Mouse (Mus musculus) lung, embryonic 15.5 days (tissue): Measurements from ENCODE around the gene Myh13. TPM values are rescaled to one million over a fixed set of nuclear protein-coding genes. Genes with fewer than 3 reads are reported as not detected.

Experiments used
- ATAC-seq: fragments of 200-750 bp; cut with Nextera tagmentation; 2 replicates; pipeline ENCODE4 v1.8.0; 2017; ENCODE audit warnings: moderate number of reproducible peaks, borderline replicate concordance; ENCODE audit not compliant: low FRiP score, low TSS enrichment; ENCODE audit errors: extremely low read depth
- H3K27ac ChIP-seq: fragments of 300-500 bp; sonication (generic); 2 replicates; pipeline ENCODE4 v1.5.1; 2015; ENCODE audit warnings: moderate library complexity, mild to moderate bottlenecking, inconsistent platforms
- H3K27me3 ChIP-seq: fragments of 300-500 bp; sonication (generic); 2 replicates; pipeline ENCODE4 v1.6.1; 2015; ENCODE audit warnings: inconsistent platforms
- H3K36me3 ChIP-seq: fragments of 300-500 bp; sonication (generic); 2 replicates; pipeline ENCODE4 v1.6.1; 2015; ENCODE audit warnings: inconsistent platforms
- H3K4me1 ChIP-seq: fragments of 300-500 bp; sonication (generic); 2 replicates; pipeline ENCODE4 v1.6.1; 2015; ENCODE audit warnings: inconsistent platforms
- H3K4me2 ChIP-seq: fragments of 300-500 bp; sonication (generic); 2 replicates; pipeline ENCODE4 v1.6.1; 2015; ENCODE audit warnings: inconsistent platforms, mild to moderate bottlenecking, moderate library complexity
- H3K4me3 ChIP-seq: fragments of 300-500 bp; sonication (generic); 2 replicates; pipeline ENCODE4 v1.5.1; 2015; ENCODE audit warnings: mild to moderate bottlenecking, inconsistent platforms
- H3K9ac ChIP-seq: fragments of 300-500 bp; sonication (generic); 2 replicates; pipeline ENCODE4 v1.6.1; 2015; ENCODE audit warnings: inconsistent platforms
- H3K9me3 ChIP-seq: fragments of 300-500 bp; sonication (generic); 2 replicates; pipeline ENCODE4 v1.6.1; 2016; ENCODE audit warnings: inconsistent platforms
- WGBS: fragments of 180-500 bp; shearing (Covaris S2); methylation state at CpG from one replicate; pipeline ENCODE4 v1.1.7; 2015; 5-methylcytosine and 5-hydroxymethylcytosine counted together
- polyA plus RNA-seq: library from polyadenylated mRNA; unstranded; fragments of >200 nt; fragmentation: Nextera tagmentation; extraction: Ambion mirVana; gene quantifications from 2 replicates; pipeline ENCODE4 v1.2.1, GENCODE M21; 2015

The Myh13 gene
- polyA plus RNA-seq = 0.07 and 0.38 TPM in 2 replicates

DNA sequence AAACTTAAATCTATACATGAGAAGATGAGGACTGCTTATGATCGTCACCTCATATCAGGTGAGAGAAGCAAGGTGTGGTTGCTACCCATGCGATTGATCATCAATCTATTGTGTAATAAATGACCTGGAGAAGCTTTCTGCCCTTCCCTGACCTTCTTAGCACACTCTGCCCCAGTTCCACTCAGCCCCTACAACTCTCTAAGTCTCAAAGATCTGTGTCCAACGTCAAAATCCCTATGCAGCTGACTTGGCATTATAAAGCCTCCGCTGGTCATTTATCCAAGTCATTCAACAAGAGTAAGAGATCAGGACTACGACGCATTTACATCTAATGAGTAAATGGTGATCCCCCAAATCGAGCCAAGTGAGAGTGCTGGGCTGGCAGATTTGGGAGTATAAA is at the start of gene Myh13:
Myh13 (plus strand) TSS at position 301 of the 400 bp plus-strand sequence.
- H3K9ac ChIP-seq = no peak within 1 kb of the TSS
- H3K4me1 ChIP-seq = no peaks in the 10 kb centered on the region
- no peak within 1 kb of the TSS for H3K4me2 ChIP-seq
- no peak within 1 kb of the TSS for H3K4me3 ChIP-seq
- no peak within 1 kb of the TSS for H3K27ac ChIP-seq
- no peaks in the 10 kb centered on the region for H3K27me3 ChIP-seq
- no peak for ATAC-seq
- 83% methylated on average over 7 of the region's 7 CpGs for WGBS
- no peaks in the 10 kb centered on the region for H3K9me3 ChIP-seq
- no peaks in the 10 kb centered on the region for H3K36me3 ChIP-seq

DNA sequence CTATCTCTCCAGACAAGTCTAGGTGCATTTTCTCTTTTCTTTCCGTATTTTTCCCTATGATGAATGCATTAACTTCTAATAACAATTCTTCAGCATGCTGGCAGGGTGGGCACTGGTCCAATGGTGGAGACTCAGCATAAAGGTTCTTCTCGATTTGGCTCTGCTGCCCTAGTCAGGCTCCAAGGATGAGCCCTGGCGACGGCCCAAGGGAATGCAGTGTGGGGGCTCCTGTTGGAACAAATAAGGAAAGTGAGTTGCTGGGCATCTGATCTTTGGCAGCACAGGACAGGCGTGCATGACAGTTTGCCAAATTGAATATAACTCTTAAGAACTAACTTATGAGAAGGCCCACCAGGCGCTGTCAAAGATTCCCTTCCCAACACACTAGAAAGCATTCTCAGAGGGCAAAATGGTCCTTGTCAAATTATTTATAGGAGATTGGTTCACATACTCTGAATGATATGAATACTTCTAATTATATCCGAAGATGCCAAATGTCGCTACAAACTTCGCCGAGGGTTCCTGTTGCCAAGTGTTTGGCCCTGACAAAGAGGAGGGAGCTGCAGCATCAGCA is 44.8 kb upstream of the Myh13 start, which contains the start of gene Myh8:
Myh8 (plus strand) TSS at position 524 of the 574 bp plus-strand sequence.
- Histone ChIP-seq H3K27ac (no peak within 1 kb of the TSS), H3K9me3 (no peaks in the 10 kb centered on the region), H3K4me1 (0 out of 2 replicates have a peak, but pooled peaks cover 2% of the 10 kb centered on the region), H3K9ac (no peak within 1 kb of the TSS), H3K27me3 (no peaks in the 10 kb centered on the region), H3K4me3 (no peak within 1 kb of the TSS), H3K36me3 (no peaks in the 10 kb centered on the region), H3K4me2 (no peak within 1 kb of the TSS)
- WGBS = 58% methylated on average over 10 of the region's 10 CpGs
- no peak for ATAC-seq

- 85% methylated on average over 1 of the region's 1 CpGs for WGBS
Observed at GRCm38 (mm10) chr11:67293440-67293839, 28.0 kb upstream of the Myh13 start.

GRCm38 (mm10) chr11:67313733-67314452 is 7.6 kb upstream of the Myh13 start:
- 28% methylated on average over 15 of the region's 15 CpGs for WGBS
- no peak overlapping the region for H3K4me3 ChIP-seq
- no peak overlapping the region for H3K4me2 ChIP-seq
- H3K9me3 ChIP-seq = no peaks in the 10 kb centered on the region
- no peak overlapping the region for H3K9ac ChIP-seq
- H3K4me1 ChIP-seq = no peaks in the 10 kb centered on the region
- no peak overlapping the region for H3K27ac ChIP-seq
- no peaks in the 10 kb centered on the region for H3K36me3 ChIP-seq
- no peak for ATAC-seq
- no peaks in the 10 kb centered on the region for H3K27me3 ChIP-seq

More at GRCm38 (mm10) chr11:67293440-67293839, 28.0 kb upstream of the Myh13 start:
- Histone ChIP-seq H3K4me1 (no peaks in the 10 kb centered on the region), H3K27ac (no peak overlapping the region), H3K4me3 (no peak overlapping the region), H3K36me3 (no peaks in the 10 kb centered on the region), H3K9ac (no peak overlapping the region), H3K9me3 (peaks cover 6% of the 10 kb centered on the region; the same call in 1 of the 2 replicates), H3K4me2 (no peak overlapping the region), H3K27me3 (no peaks in the 10 kb centered on the region)
- ATAC-seq = no peak

DNA sequence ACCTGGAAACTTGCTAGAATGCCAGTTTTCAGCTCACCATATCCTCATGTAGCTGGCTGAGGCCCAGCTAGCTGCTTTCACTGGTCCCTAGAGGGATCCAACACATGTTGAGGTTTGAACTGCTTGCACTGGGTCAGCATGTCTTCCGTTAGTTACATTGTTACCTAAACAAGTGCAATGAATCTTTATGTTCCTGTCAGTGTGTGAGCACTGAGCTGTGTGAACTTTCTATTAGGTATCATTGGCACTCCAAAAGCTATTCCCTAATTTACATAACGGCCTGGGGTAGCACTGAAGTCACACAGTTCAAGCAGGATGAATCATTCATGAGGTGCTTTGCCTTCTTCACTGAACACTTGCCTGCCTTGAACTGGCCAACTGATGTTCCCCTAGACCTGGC is 5.1 kb downstream of the Myh13 start:
- Histone ChIP-seq H3K36me3 (no peaks in the 10 kb centered on the region), H3K4me2 (no peak overlapping the region), H3K4me3 (no peak overlapping the region), H3K27ac (no peak overlapping the region), H3K9ac (no peak overlapping the region), H3K27me3 (no peaks in the 10 kb centered on the region), H3K4me1 (no peaks in the 10 kb centered on the region), H3K9me3 (no peaks in the 10 kb centered on the region)
- no peak for ATAC-seq
- 74% methylated on average over 2 of the region's 2 CpGs for WGBS

DNA sequence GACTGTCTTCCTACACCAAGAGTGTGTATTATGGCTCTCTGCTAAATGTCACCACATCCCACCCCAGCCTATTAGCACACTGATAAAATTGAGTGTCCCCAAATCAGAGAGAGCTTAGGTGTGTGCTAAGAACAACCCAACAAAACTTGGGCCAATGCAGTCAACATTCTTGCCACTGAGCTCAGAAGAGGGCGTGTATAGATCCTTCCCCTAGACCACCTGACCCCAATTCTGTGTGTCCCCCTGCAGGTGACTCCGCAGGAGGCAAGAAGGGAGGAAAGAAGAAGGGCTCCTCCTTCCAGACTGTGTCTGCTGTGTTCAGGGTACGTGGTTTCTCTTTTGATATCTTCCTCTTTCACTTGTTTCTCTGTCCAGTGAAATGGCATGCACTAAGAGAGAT is 23.1 kb downstream of the Myh13 start:
- H3K4me1 ChIP-seq = no peaks in the 10 kb centered on the region
- H3K4me2 ChIP-seq = no peak overlapping the region
- H3K9ac ChIP-seq = no peak overlapping the region
- WGBS = 45% methylated on average over 3 of the region's 3 CpGs
- H3K27ac ChIP-seq = no peak overlapping the region
- H3K36me3 ChIP-seq = no peaks in the 10 kb centered on the region
- ATAC-seq = no peak
- no peaks in the 10 kb centered on the region for H3K27me3 ChIP-seq
- H3K4me3 ChIP-seq = no peak overlapping the region
- no peaks in the 10 kb centered on the region for H3K9me3 ChIP-seq

DNA sequence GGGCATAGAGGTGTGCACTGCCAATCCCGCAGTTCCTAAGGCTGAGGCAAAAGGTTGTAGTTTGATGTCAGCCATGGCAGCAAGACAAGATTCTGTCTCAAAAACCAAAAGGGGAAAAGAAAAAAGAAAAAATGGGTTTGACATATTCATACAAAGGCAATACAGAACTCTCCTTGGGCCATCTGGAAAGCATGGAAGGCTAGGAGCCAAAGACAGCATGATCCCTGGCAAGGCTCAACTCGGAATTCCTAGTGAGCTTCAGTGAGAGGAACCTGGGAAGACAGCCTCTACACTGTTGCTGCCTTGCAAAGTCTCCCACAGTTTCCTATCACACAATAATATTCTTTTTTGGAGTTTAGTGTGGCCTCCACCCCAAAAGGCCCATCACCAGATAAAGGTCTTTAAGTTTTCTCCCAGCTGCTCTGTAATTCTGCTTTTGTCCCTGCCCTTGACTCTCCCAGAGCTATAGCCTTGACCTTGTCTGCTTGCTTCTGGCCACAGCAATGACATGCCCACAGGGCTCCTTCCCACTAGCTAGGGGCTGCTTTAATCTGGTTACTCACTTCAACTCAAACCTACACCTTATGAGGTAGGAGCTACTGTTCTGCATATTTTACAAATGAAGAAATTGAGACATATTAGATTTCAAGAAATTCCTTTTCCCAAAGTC is 23.9 kb downstream of the Myh13 start:
- WGBS = 70% methylated on average over 2 of the region's 2 CpGs
- Histone ChIP-seq H3K27ac (no peak overlapping the region), H3K36me3 (no peaks in the 10 kb centered on the region), H3K27me3 (no peaks in the 10 kb centered on the region), H3K4me2 (no peak overlapping the region), H3K4me3 (no peak overlapping the region), H3K9ac (no peak overlapping the region), H3K9me3 (no peaks in the 10 kb centered on the region), H3K4me1 (no peaks in the 10 kb centered on the region)
- ATAC-seq = no peak

- H3K9me3 ChIP-seq = no peaks in the 10 kb centered on the region
- H3K9ac ChIP-seq = no peak overlapping the region
- no peaks in the 10 kb centered on the region for H3K4me1 ChIP-seq
- H3K27ac ChIP-seq = no peak overlapping the region
- no peaks in the 10 kb centered on the region for H3K36me3 ChIP-seq
- H3K4me3 ChIP-seq = no peak overlapping the region
- H3K27me3 ChIP-seq = no peaks in the 10 kb centered on the region
- no peak for ATAC-seq
- no peak overlapping the region for H3K4me2 ChIP-seq
Observed at GRCm38 (mm10) chr11:67345856-67346236, 24.4 kb downstream of the Myh13 start.

DNA sequence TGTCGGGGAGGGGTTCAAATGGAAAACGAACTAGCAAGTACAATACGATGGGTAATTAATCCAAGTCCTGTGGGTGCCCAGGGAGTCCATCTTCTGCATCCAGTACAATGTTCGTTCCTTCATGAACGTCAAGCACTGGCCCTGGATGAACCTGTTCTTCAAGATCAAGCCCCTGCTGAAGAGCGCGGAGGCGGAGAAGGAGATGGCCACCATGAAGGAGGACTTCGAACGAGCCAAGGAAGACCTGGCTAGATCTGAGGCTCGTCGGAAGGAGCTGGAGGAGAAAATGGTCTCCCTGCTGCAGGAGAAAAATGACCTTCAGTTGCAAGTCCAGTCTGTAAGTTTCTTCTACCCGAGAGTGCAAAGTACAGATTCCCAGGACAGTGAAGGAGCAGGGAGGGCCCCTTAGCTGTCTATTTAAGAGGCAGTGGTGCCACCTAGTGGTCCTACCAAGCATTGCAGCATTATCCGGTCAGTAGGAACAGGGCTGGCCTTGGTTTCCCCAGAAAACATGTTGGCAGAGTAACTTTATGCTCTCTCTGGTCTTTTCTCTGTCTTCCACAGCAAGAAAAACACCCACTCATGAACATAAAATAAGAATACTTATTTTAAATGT is 28.8 kb downstream of the Myh13 start:
- no peaks in the 10 kb centered on the region for H3K36me3 ChIP-seq
- H3K4me1 ChIP-seq = no peaks in the 10 kb centered on the region
- ATAC-seq = no peak
- no peak overlapping the region for H3K9ac ChIP-seq
- no peak overlapping the region for H3K4me3 ChIP-seq
- H3K4me2 ChIP-seq = peak overlapping the region; percentile 32; the same call in 1 of the 2 replicates
- WGBS = 47% methylated on average over 14 of the region's 14 CpGs
- H3K27ac ChIP-seq = no peak overlapping the region
- no peaks in the 10 kb centered on the region for H3K27me3 ChIP-seq
- H3K9me3 ChIP-seq = no peaks in the 10 kb centered on the region

- no peaks in the 10 kb centered on the region for H3K36me3 ChIP-seq
- WGBS = 57% methylated on average over 4 of the region's 4 CpGs
- H3K27ac ChIP-seq = no peak overlapping the region
- H3K4me1 ChIP-seq = no peaks in the 10 kb centered on the region
- no peak overlapping the region for H3K9ac ChIP-seq
- no peaks in the 10 kb centered on the region for H3K27me3 ChIP-seq
- no peak for ATAC-seq
- no peak overlapping the region for H3K4me2 ChIP-seq
- H3K4me3 ChIP-seq = no peak overlapping the region
- no peaks in the 10 kb centered on the region for H3K9me3 ChIP-seq
Observed at GRCm38 (mm10) chr11:67353011-67353410, 31.6 kb downstream of the Myh13 start.

DNA sequence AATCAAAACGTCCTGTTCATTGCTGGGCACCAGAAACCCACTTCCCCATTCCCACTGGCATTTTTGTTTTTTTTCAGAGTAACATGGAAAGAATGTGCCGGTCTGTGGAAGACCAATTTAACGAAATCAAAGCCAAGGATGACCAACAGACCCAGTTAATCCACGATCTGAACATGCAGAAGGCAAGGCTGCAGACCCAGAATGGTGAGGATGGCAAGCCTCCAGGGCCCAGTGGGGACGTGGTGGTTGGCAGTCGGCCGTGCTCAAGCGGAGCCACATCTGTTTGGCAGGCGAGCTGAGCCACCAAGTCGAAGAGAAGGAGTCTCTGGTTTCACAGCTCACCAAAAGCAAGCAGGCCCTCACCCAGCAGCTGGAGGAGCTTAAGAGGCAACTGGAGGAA is 36.6 kb downstream of the Myh13 start:
- H3K4me2 ChIP-seq = no peak overlapping the region
- H3K4me1 ChIP-seq = no peaks in the 10 kb centered on the region
- 69% methylated on average over 10 of the region's 10 CpGs for WGBS
- H3K4me3 ChIP-seq = no peak overlapping the region
- no peaks in the 10 kb centered on the region for H3K9me3 ChIP-seq
- no peak for ATAC-seq
- no peaks in the 10 kb centered on the region for H3K27me3 ChIP-seq
- no peaks in the 10 kb centered on the region for H3K36me3 ChIP-seq
- no peak overlapping the region for H3K9ac ChIP-seq
- H3K27ac ChIP-seq = no peak overlapping the region

DNA sequence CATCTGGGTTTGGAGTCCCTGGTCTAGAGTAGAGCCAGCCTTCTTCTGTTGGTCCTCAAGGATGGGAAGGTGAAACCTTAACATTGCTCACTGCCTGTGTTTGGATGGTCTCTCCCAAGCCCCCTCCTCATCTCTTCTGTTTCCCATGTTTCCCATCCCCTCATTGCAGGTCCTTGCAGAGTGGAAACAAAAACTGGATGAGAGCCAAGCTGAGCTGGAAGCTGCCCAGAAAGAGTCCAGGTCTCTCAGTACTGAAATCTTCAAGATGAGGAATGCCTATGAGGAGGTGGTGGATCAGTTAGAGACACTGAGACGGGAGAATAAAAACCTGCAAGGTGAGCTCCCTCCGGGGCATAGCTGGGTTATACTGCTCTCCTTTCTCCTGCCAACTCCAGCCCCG is 40.8 kb downstream of the Myh13 start:
- peaks cover 11% of the 10 kb centered on the region; the same call in 1 of the 2 replicates for H3K4me1 ChIP-seq
- no peaks in the 10 kb centered on the region for H3K36me3 ChIP-seq
- H3K27me3 ChIP-seq = no peaks in the 10 kb centered on the region
- WGBS = 51% methylated on average over 3 of the region's 3 CpGs
- ATAC-seq = no peak
- H3K4me2 ChIP-seq = no peak overlapping the region
- no peak overlapping the region for H3K4me3 ChIP-seq
- no peak overlapping the region for H3K9ac ChIP-seq
- no peak overlapping the region for H3K27ac ChIP-seq
- no peaks in the 10 kb centered on the region for H3K9me3 ChIP-seq
